Mouse (Mus musculus): ENCODE results near the gene Hdc. TPM values are rescaled to one million over a fixed set of nuclear protein-coding genes. Genes with fewer than 3 reads are reported as not detected.
"Not testable (repeated sequence)": the region's sequence is repeated elsewhere in the genome, so short reads cannot be mapped to it uniquely, and the experiment has no call there.

Hdc gene
- polyA plus RNA-seq, 1 experiment from 2014 or later, result 1.7 TPM

- Histone ChIP-seq H3K4me1 (replicated peaks) (no peaks in the 10 kb centered on the region), H3K36me3 (no peaks in the 10 kb centered on the region), H3K9me3 (no peaks in the 10 kb centered on the region), H3K27ac (replicated peaks) (no peak overlapping the region), H3K4me2 (no peak overlapping the region), H3K4me3 (no peak overlapping the region), H3K9ac (no peak overlapping the region), H3K27me3 (no peaks in the 10 kb centered on the region)
- no peak for ATAC-seq (ENCODE audit: low FRiP score, low read depth)
Observed at GRCm38 (mm10) chr2:126623138-126623537, 4.0 kb upstream of the Hdc start.

GRCm38 (mm10) chr2:126622455-126622854, 3.4 kb upstream of the Hdc start:
- Histone ChIP-seq H3K4me2 (no peak overlapping the region), H3K4me1 (replicated peaks) (no peaks in the 10 kb centered on the region), H3K27me3 (no peaks in the 10 kb centered on the region), H3K27ac (replicated peaks) (no peak overlapping the region), H3K4me3 (no peak overlapping the region), H3K9me3 (no peaks in the 10 kb centered on the region), H3K9ac (no peak overlapping the region), H3K36me3 (no peaks in the 10 kb centered on the region)
- ATAC-seq (ENCODE audit: low FRiP score, low read depth), result no peak
- WGBS, result 84% methylated on average over 2 of the region's 2 CpGs

GRCm38 (mm10) chr2:126618470-126619179, 474 bp downstream of the Hdc start:
- 25% methylated on average over 8 of the region's 8 CpGs for WGBS
- H3K4me1 ChIP-seq (replicated peaks), result no peaks in the 10 kb centered on the region
- H3K9me3 ChIP-seq, result no peaks in the 10 kb centered on the region
- no peaks in the 10 kb centered on the region for H3K27me3 ChIP-seq
- H3K36me3 ChIP-seq, result no peaks in the 10 kb centered on the region
- no peak overlapping the region for H3K4me2 ChIP-seq
- ATAC-seq (ENCODE audit: low FRiP score, low read depth), result no peak
- H3K9ac ChIP-seq, result no peak overlapping the region
- H3K4me3 ChIP-seq, result no peak overlapping the region
- no peak overlapping the region for H3K27ac ChIP-seq (replicated peaks)

GRCm38 (mm10) chr2:126615355-126615754, 3.7 kb downstream of the Hdc start:
- no peaks in the 10 kb centered on the region for H3K36me3 ChIP-seq
- H3K4me2 ChIP-seq, result no peak overlapping the region
- H3K4me3 ChIP-seq, result no peak overlapping the region
- H3K27ac ChIP-seq (replicated peaks), result no peak overlapping the region
- no peaks in the 10 kb centered on the region for H3K9me3 ChIP-seq
- no peaks in the 10 kb centered on the region for H3K27me3 ChIP-seq
- no peak overlapping the region for H3K9ac ChIP-seq
- no peak for ATAC-seq (ENCODE audit: low FRiP score, low read depth)
- 88% methylated on average over 3 of the region's 3 CpGs for WGBS
- H3K4me1 ChIP-seq (replicated peaks), result no peaks in the 10 kb centered on the region

DNA sequence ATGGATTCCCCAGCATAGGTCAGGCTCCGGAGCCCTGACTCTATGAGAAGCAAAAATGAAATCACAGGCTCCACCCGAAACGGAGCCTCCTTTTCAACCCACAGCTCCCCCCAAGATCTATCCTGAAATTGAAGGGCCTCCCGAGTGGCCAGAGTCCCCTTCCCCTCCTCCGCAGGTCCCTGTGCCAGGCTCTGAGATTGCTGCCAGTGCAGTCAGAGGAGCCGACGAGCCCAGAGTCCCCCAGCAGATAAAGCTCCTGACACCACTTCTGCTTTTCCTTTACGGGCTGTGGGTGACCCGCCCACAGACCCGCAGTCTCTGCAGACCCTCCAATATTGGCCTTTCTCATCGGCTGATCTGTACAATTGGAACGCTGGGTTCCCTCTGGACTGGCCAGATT, 9.5 kb downstream of the Hdc start:
- H3K4me3 ChIP-seq; H3K4me1 ChIP-seq (replicated peaks); H3K36me3 ChIP-seq; H3K9me3 ChIP-seq; H3K27me3 ChIP-seq; H3K4me2 ChIP-seq; ATAC-seq (ENCODE audit: low FRiP score, low read depth); H3K9ac ChIP-seq; H3K27ac ChIP-seq (replicated peaks): not testable (repeated sequence)
- WGBS, result 75% methylated on average over 12 of the region's 12 CpGs

GRCm38 (mm10) chr2:126607553-126608203, 11.4 kb downstream of the Hdc start:
- no peaks in the 10 kb centered on the region for H3K9me3 ChIP-seq
- WGBS, result 76% methylated on average over 10 of the region's 10 CpGs
- no peak overlapping the region for H3K27ac ChIP-seq (replicated peaks)
- no peak for ATAC-seq (ENCODE audit: low FRiP score, low read depth)
- H3K9ac ChIP-seq, result no peak overlapping the region
- no peaks in the 10 kb centered on the region for H3K36me3 ChIP-seq
- H3K4me1 ChIP-seq (replicated peaks), result no peaks in the 10 kb centered on the region
- H3K4me2 ChIP-seq, result no peak overlapping the region
- no peak overlapping the region for H3K4me3 ChIP-seq
- no peaks in the 10 kb centered on the region for H3K27me3 ChIP-seq

DNA sequence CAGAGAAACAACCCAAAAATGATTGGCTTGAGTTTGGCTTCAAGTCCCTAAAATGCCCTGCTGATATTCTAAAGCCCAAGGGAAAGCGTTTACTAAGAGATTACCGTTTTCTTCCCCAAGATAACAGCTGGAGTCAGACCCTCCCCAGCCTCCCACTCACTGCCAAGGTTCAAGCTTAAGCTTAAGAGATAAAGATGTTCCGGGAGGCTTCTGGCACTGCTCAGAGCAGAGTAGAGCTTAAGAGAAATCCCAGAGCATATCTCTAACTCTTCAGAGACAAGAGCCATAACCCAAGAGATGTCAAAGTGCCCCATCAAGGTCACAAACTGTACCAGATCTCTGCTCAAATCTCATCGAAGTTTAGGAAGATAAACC, 12.4 kb downstream of the Hdc start:
- Histone ChIP-seq H3K9me3 (no peaks in the 10 kb centered on the region), H3K4me2 (no peak overlapping the region), H3K36me3 (no peaks in the 10 kb centered on the region), H3K4me1 (replicated peaks) (no peaks in the 10 kb centered on the region), H3K27ac (replicated peaks) (no peak overlapping the region), H3K27me3 (no peaks in the 10 kb centered on the region), H3K9ac (no peak overlapping the region), H3K4me3 (no peak overlapping the region)
- 80% methylated on average over 4 of the region's 4 CpGs for WGBS
- ATAC-seq (ENCODE audit: low FRiP score, low read depth), result no peak

DNA sequence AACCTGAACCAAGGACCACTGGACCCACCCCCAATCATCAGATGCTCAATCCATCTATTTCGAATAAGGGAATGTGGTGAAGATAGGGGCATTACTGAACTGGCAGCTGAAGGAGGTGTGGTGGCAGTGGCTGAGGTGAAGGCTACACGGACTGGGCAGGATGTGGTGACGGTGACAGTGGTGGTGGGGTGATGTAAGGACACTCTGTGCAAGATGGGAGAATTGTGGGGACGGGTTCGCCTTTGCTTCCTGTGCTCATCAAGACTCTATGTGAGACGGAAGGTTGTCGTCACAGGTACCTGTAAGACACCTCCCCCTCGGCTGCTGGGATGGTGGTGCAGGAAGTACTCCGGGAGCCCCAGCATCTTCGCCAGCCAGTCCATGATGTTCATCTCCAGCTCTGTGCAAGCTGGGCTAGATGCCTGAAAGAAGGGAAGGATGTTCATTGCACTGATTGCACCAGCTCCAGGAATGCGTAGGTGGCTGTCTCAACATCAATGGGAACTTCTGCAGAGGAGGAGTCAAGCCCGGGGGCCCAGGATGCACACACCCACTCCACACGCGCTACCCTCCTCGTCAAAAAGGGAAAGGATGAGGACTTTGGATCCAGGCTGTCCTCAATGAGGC, 12.9 kb downstream of the Hdc start:
- Histone ChIP-seq H3K27ac (replicated peaks) (no peak overlapping the region), H3K4me3 (no peak overlapping the region), H3K4me1 (replicated peaks) (no peaks in the 10 kb centered on the region), H3K9ac (no peak overlapping the region), H3K9me3 (no peaks in the 10 kb centered on the region), H3K27me3 (no peaks in the 10 kb centered on the region), H3K36me3 (no peaks in the 10 kb centered on the region), H3K4me2 (no peak overlapping the region)
- WGBS, result 91% methylated on average over 15 of the region's 15 CpGs
- no peak for ATAC-seq (ENCODE audit: low FRiP score, low read depth)

GRCm38 (mm10) chr2:126601918-126602600, 17.0 kb downstream of the Hdc start:
- Histone ChIP-seq H3K4me2 (no peak overlapping the region), H3K27me3 (no peaks in the 10 kb centered on the region)

GRCm38 (mm10) chr2:126600533-126600932, 18.6 kb downstream of the Hdc start:
- Histone ChIP-seq H3K9ac (no peak overlapping the region), H3K4me2 (no peak overlapping the region), H3K36me3 (no peaks in the 10 kb centered on the region), H3K9me3 (no peaks in the 10 kb centered on the region), H3K4me3 (no peak overlapping the region), H3K4me1 (replicated peaks) (no peaks in the 10 kb centered on the region), H3K27me3 (no peaks in the 10 kb centered on the region), H3K27ac (replicated peaks) (no peak overlapping the region)
- 74% methylated on average over 14 of the region's 14 CpGs for WGBS
- ATAC-seq (ENCODE audit: low FRiP score, low read depth), result no peak

More at GRCm38 (mm10) chr2:126601918-126602600, 17.0 kb downstream of the Hdc start:
- Histone ChIP-seq H3K27ac (replicated peaks) (no peak overlapping the region), H3K4me1 (replicated peaks) (no peaks in the 10 kb centered on the region), H3K9ac (no peak overlapping the region), H3K4me3 (no peak overlapping the region), H3K9me3 (no peaks in the 10 kb centered on the region), H3K36me3 (no peaks in the 10 kb centered on the region)
- 91% methylated on average over 14 of the region's 14 CpGs for WGBS
- ATAC-seq (ENCODE audit: low FRiP score, low read depth), result no peak

GRCm38 (mm10) chr2:126599005-126599404, 20.1 kb downstream of the Hdc start:
- peak; percentile 66 for ATAC-seq (ENCODE audit: low FRiP score, low read depth)
- H3K36me3 ChIP-seq, result no peaks in the 10 kb centered on the region
- H3K4me2 ChIP-seq, result no peak overlapping the region
- WGBS, result 23% methylated on average over 3 of the region's 3 CpGs
- H3K9ac ChIP-seq, result no peak overlapping the region
- H3K9me3 ChIP-seq, result no peaks in the 10 kb centered on the region
- no peak overlapping the region for H3K27ac ChIP-seq (replicated peaks)
- H3K4me1 ChIP-seq (replicated peaks), result 0 out of 2 replicates have a peak, but pooled peaks cover 3% of the 10 kb centered on the region
- H3K27me3 ChIP-seq, result no peaks in the 10 kb centered on the region
- H3K4me3 ChIP-seq, result no peak overlapping the region

- no peak overlapping the region for H3K9ac ChIP-seq
- no peak for ATAC-seq (ENCODE audit: low FRiP score, low read depth)
- WGBS, result 51% methylated on average over 2 of the region's 2 CpGs
- H3K4me3 ChIP-seq, result no peak overlapping the region
- H3K27ac ChIP-seq (replicated peaks), result no peak overlapping the region
- no peaks in the 10 kb centered on the region for H3K36me3 ChIP-seq
- H3K4me2 ChIP-seq, result no peak overlapping the region
- no peaks in the 10 kb centered on the region for H3K9me3 ChIP-seq
- H3K4me1 ChIP-seq (replicated peaks), result 0 out of 2 replicates have a peak, but pooled peaks cover 5% of the 10 kb centered on the region
- no peaks in the 10 kb centered on the region for H3K27me3 ChIP-seq
Observed at GRCm38 (mm10) chr2:126598359-126598758, 20.7 kb downstream of the Hdc start.

Measured in hindbrain, embryonic 15.5 days (tissue).